Mouse (Mus musculus) lung, adult 2 months (tissue): ENCODE measurements around the gene Mmp1b.

ENCODE experiments used
- CTCF ChIP-seq: fragments of 200-500 bp; IDR thresholded peaks from 2 replicates; pipeline ENCODE4 v1.5.1; 2011; ENCODE audit warnings: mild to moderate bottlenecking, low read length, control low read depth; ENCODE audit not compliant: insufficient read depth
- POLR2A ChIP-seq: fragments of 200-500 bp; IDR thresholded peaks from 2 replicates; pipeline ENCODE4 v1.6.1; 2011; ENCODE audit warnings: low read depth, mild to moderate bottlenecking, control low read depth, low read length, borderline replicate concordance; ENCODE audit errors: extremely low read depth

DNA sequence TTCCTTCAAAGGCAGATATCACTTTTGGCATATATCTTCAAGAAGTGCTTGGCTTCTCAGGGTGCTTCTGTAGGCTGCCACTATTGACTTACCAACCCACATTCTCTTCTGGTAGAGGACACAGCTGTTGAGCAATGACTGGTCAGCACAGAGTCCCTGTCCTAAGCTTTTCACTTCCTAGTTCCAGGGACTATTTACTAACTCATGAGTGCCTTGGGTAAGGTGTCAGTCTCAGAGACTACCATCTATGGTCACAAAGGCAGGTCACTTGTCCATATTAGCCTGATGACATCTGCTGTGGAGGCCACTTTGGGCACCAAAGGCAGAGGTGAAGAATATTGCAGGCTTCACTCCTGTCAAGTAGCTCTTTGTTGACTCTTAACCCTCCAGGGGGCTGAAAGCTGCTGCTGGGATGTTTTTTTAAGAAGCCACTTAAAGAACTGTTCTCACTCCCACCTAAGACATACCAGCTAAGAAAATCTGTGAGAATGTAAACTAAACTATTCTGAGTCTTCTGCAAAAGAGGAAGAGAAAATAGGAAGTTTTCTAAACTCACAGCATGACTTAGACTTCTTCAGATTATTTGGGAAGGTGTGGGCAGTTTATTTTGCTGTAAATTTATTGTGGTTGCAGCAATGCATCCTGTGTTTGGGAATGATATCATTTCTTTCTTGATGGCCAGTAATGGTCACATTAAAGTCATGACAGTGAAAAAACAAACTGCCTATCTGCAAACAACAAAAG is 50.9 kb downstream of the Mmp1b start:
- no peak for TF ChIP-seq CTCF
- no peak for TF ChIP-seq POLR2A
